Mouse (Mus musculus) bone marrow, adult 2 months (tissue): Measurements from ENCODE around the gene Map3k3.

Experiments
- CTCF ChIP-seq: fragments of 200-500 bp; IDR thresholded peaks from 2 replicates; pipeline ENCODE4 v1.5.1; 2011; ENCODE audit warnings: low read length, control low read depth; ENCODE audit not compliant: control insufficient read depth, insufficient read depth
- POLR2A ChIP-seq: fragments of 200-500 bp; IDR thresholded peaks from 2 replicates; pipeline ENCODE4 v1.6.1; 2011; ENCODE audit warnings: low read depth, mild to moderate bottlenecking, control low read depth, low read length, borderline replicate concordance; ENCODE audit not compliant: control insufficient read depth

DNA sequence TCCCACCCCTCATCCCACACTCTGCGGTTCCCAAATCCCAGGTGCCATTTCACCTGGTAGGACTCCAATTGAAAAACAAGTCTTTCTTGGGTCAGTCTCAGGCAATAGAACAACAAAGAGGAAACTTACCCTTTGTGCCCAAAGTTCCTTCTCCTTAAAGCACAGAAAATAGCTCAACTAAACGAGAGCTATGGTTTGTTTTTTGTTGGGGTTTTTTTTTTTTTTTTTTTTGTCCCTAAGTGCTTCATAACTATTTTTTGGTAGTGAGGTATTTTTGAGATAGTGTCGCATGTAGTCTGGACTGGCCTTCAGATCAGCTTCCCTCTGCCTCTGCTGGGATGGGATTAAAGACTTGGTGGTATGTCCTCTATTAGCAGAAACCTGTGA is 109.7 kb downstream of the Map3k3 start:
- no peak for TF ChIP-seq POLR2A
- no peak for TF ChIP-seq CTCF
